Mouse (Mus musculus) CH12.LX (cell line): ENCODE data around the gene Fbl. TPM values are rescaled to one million over a fixed set of nuclear protein-coding genes. Genes with fewer than 3 reads are reported as not detected.

Source experiments
- DNase-seq: peaks from one replicate; pipeline ENCODE4 v3.0.0-alpha.2; 2013; ENCODE audit errors: extremely low read depth
- H3K27ac ChIP-seq: 2 replicates; pipeline ENCODE4 v1.5.1; 2012; ENCODE audit warnings: low read depth, mild to moderate bottlenecking, control low read depth, moderate library complexity; ENCODE audit not compliant: insufficient read depth
- H3K27me3 ChIP-seq: replicated peaks from 2 replicates; pipeline ENCODE3; 2012; ENCODE audit warnings: inconsistent platforms
- H3K36me3 ChIP-seq, 2 experiments: replicated peaks in 1 of 2; 2 replicates each; pipeline versions ENCODE3 to v1.6.1; 2012; ENCODE audit warnings: inconsistent platforms in 1 of 2, low read length in 1 of 2, mild to moderate bottlenecking in 1 of 2, mixed read lengths in 1 of 2, moderate library complexity in 1 of 2; ENCODE audit not compliant: control insufficient read depth in 1 of 2, insufficient read depth in 1 of 2
- H3K4me1 ChIP-seq, 2 experiments: 2 replicates each; pipeline ENCODE4 v1.6.1; 2012; ENCODE audit warnings: inconsistent platforms in 1 of 2, moderate library complexity in 1 of 2; ENCODE audit not compliant: insufficient read depth in 2 of 2, control insufficient read depth in 1 of 2
- H3K4me2 ChIP-seq: 2 replicates; pipeline ENCODE4 v1.6.1; 2012; ENCODE audit warnings: low read depth, mild to moderate bottlenecking, control low read depth; ENCODE audit not compliant: poor library complexity, insufficient read depth, severe bottlenecking
- H3K4me3 ChIP-seq, 3 experiments: fragments of 150-350 bp in 1 of 3; sonication (generic) in 1 of 3; replicated peaks in 1 of 3; 2 replicates each; pipeline versions ENCODE3 to v1.5.1; 2011 to 2012; ENCODE audit warnings: low read depth in 2 of 3, low read length in 2 of 3, mild to moderate bottlenecking in 2 of 3, moderate library complexity in 2 of 3, control low read depth in 1 of 3, improper control_type of control experiment in 1 of 3, inconsistent platforms in 1 of 3, mixed read lengths in 1 of 3; ENCODE audit not compliant: poor library complexity in 1 of 3
- H3K79me2 ChIP-seq: replicated peaks from 2 replicates; pipeline ENCODE4 v1.6.1; 2012; ENCODE audit warnings: mild to moderate bottlenecking, moderate library complexity; ENCODE audit not compliant: control insufficient read depth, poor library complexity, insufficient read depth, severe bottlenecking; ENCODE audit errors: extremely low read depth
- H3K9ac ChIP-seq: 2 replicates; pipeline ENCODE4 v1.6.1; 2012; ENCODE audit warnings: low read depth, mild to moderate bottlenecking, control low read depth, moderate library complexity; ENCODE audit not compliant: insufficient read depth
- H3K9me3 ChIP-seq: replicated peaks from 2 replicates; pipeline ENCODE3; 2012; ENCODE audit warnings: low read length, inconsistent platforms, mixed read lengths
- CHD1 ChIP-seq: IDR thresholded peaks from 2 replicates; pipeline ENCODE4 v1.6.1; 2012; ENCODE audit warnings: low read depth, low read length, improper control_type of control experiment, inconsistent platforms
- CHD2 ChIP-seq: IDR thresholded peaks from 2 replicates; pipeline ENCODE4 v1.6.1; 2011; ENCODE audit warnings: low read length, improper control_type of control experiment
- CTCF ChIP-seq, 2 experiments: IDR thresholded peaks in 1 of 2; conservative IDR thresholded peaks in 1 of 2; 2 replicates each; pipeline ENCODE4 v1.5.1; 2011 to 2012; ENCODE audit warnings: low read depth in 2 of 2, low read length in 2 of 2, improper control_type of control experiment in 1 of 2, inconsistent platforms in 1 of 2, mild to moderate bottlenecking in 1 of 2, moderate library complexity in 1 of 2
- E2F4 ChIP-seq: IDR thresholded peaks from 2 replicates; pipeline ENCODE4 v1.6.1; 2011; ENCODE audit warnings: low read depth, low read length, improper control_type of control experiment; ENCODE audit not compliant: insufficient replicate concordance
- ELF1 ChIP-seq: IDR thresholded peaks from 2 replicates; pipeline ENCODE4 v1.6.1; 2014; ENCODE audit warnings: low read depth, mild to moderate bottlenecking, inconsistent platforms, low read length, improper control_type of control experiment
- EP300 ChIP-seq: IDR thresholded peaks from 2 replicates; pipeline ENCODE4 v1.6.1; 2011; ENCODE audit warnings: low read length, improper control_type of control experiment
- HCFC1 ChIP-seq: IDR thresholded peaks from 2 replicates; pipeline ENCODE4 v1.6.1; 2012; ENCODE audit warnings: low read depth, mild to moderate bottlenecking, inconsistent platforms, low read length, improper control_type of control experiment
- IRF4 ChIP-seq: IDR thresholded peaks from 2 replicates; pipeline ENCODE4 v1.6.1; 2014; ENCODE audit warnings: low read depth, mild to moderate bottlenecking, inconsistent platforms, low read length, improper control_type of control experiment
- JUND ChIP-seq: conservative IDR thresholded peaks from 2 replicates; pipeline ENCODE4 v1.6.1; 2011; ENCODE audit warnings: low read depth, low read length, improper control_type of control experiment
- KAT2A ChIP-seq: IDR thresholded peaks from 2 replicates; pipeline ENCODE4 v1.6.1; 2012; ENCODE audit warnings: low read length, improper control_type of control experiment, inconsistent platforms; ENCODE audit not compliant: insufficient replicate concordance
- MAFK ChIP-seq: IDR thresholded peaks from 2 replicates; pipeline ENCODE4 v1.6.1; 2011; ENCODE audit warnings: low read length, improper control_type of control experiment; ENCODE audit not compliant: insufficient replicate concordance
- MAX ChIP-seq: IDR thresholded peaks from 2 replicates; pipeline ENCODE4 v1.6.1; 2011; ENCODE audit warnings: low read length, improper control_type of control experiment
- MXI1 ChIP-seq: IDR thresholded peaks from 2 replicates; pipeline ENCODE4 v1.6.1; 2011; ENCODE audit warnings: mild to moderate bottlenecking, low read depth, low read length, improper control_type of control experiment
- MYC ChIP-seq: IDR thresholded peaks from 2 replicates; pipeline ENCODE4 v1.6.1; 2011; ENCODE audit warnings: low read depth, mild to moderate bottlenecking, improper control_type of control experiment, low read length
- NRF1 ChIP-seq: IDR thresholded peaks from 2 replicates; pipeline ENCODE4 v1.6.1; 2014; ENCODE audit warnings: low read depth, mild to moderate bottlenecking, inconsistent platforms, low read length, improper control_type of control experiment, moderate library complexity
- POLR2A ChIP-seq: IDR thresholded peaks from 2 replicates; pipeline ENCODE4 v1.6.1; 2011; ENCODE audit warnings: low read depth, mild to moderate bottlenecking, improper control_type of control experiment, low read length
- RAD21 ChIP-seq: IDR thresholded peaks from 2 replicates; pipeline ENCODE4 v1.6.1; 2011; ENCODE audit warnings: low read depth, mild to moderate bottlenecking, low read length, improper control_type of control experiment, moderate library complexity
- RCOR1 ChIP-seq: conservative IDR thresholded peaks from 2 replicates; pipeline ENCODE4 v1.6.1; 2012; ENCODE audit warnings: low read depth, mild to moderate bottlenecking, inconsistent platforms, low read length, improper control_type of control experiment
- SIN3A ChIP-seq: IDR thresholded peaks from 2 replicates; pipeline ENCODE4 v1.6.1; 2012; ENCODE audit warnings: low read length, improper control_type of control experiment, inconsistent platforms
- SMC3 ChIP-seq: IDR thresholded peaks from 2 replicates; pipeline ENCODE4 v1.6.1; 2011; ENCODE audit warnings: low read depth, low read length, improper control_type of control experiment
- TBP ChIP-seq: conservative IDR thresholded peaks from 2 replicates; pipeline ENCODE4 v1.6.1; 2011; ENCODE audit warnings: low read depth, low read length, improper control_type of control experiment
- TCF12 ChIP-seq: IDR thresholded peaks from 2 replicates; pipeline ENCODE4 v1.6.1; 2014; ENCODE audit warnings: low read depth, mild to moderate bottlenecking, inconsistent platforms, low read length, improper control_type of control experiment
- USF2 ChIP-seq: conservative IDR thresholded peaks from 2 replicates; pipeline ENCODE4 v1.6.1; 2011; ENCODE audit warnings: low read depth, low read length, improper control_type of control experiment
- ZC3H11A ChIP-seq: IDR thresholded peaks from 2 replicates; pipeline ENCODE4 v1.6.1; 2012; ENCODE audit warnings: low read depth, mild to moderate bottlenecking, inconsistent platforms, low read length, improper control_type of control experiment
- ZKSCAN1 ChIP-seq: IDR thresholded peaks from 2 replicates; pipeline ENCODE4 v1.6.1; 2012; ENCODE audit warnings: low read depth, inconsistent platforms, low read length, improper control_type of control experiment, borderline replicate concordance
- ZMIZ1 ChIP-seq: IDR thresholded peaks from 2 replicates; pipeline ENCODE4 v1.6.1; 2012; ENCODE audit warnings: low read depth, mild to moderate bottlenecking, inconsistent platforms, low read length, improper control_type of control experiment
- ZNF384 ChIP-seq: IDR thresholded peaks from 2 replicates; pipeline ENCODE4 v1.6.1; 2012; ENCODE audit warnings: low read depth, low read length, improper control_type of control experiment, inconsistent platforms
- dilution Hi-C: fragments of 300-500 bp; cut with MboI; formaldehyde crosslinking; loops from 2 replicates; pipeline ENCODE4 v1.14.3; 2020; ENCODE audit warnings: low sequenced_read_pairs; ENCODE audit not compliant: extremely low pct_unique_long_range_greater_than_20kb, extremely low pct_ligation_motif_present
- in situ Hi-C: fragments of 300-500 bp; cut with MboI; formaldehyde crosslinking; loops from 3 replicates; pipeline ENCODE4 v1.14.3; 2019; ENCODE audit warnings: low sequenced_read_pairs, low pct_ligation_motif_present, low pct_unique_long_range_greater_than_20kb, mixed read lengths
- polyA plus RNA-seq: library from polyadenylated mRNA; unstranded; fragments of >175 nt; gene quantifications from 2 replicates; pipeline ENCODE4 v1.2.1, GENCODE M21; 2012; ENCODE audit warnings: low read depth; ENCODE audit not compliant: insufficient read length
- total RNA-seq, 2 experiments: library from RNA; depleted of rRNA; stranded (reverse); fragments of 300-350 nt in 1 of 2; fragments of >200 nt in 1 of 2; gene quantifications; 2 replicates each; pipeline ENCODE4 v1.2.3; 2012 to 2014

Fbl gene
- total and polyA plus RNA-seq, 3 experiments: 151 to 426 (median 180) TPM

DNA sequence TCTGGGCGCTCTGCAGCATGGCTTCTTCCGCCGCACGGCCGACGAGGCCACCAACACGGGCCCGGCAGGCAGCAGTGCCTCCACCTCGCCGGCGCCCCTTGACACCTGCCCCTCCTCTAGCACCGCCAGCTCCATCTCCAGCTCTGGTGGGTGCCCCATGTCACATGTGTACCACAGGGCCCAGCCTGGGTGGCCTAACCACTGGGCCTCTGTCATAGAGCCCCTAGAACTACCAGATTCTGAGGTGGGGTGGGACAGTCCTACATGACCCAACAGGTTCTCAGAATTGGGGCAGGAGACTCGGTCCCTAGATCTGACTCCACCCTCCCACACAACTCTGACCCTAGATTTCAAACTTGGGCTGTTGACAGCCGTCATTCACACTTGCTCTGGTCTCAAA, 16.4 kb downstream of the Fbl start:
- DNase-seq: no peak
- dilution Hi-C loops: no loop called here
- in situ Hi-C loops: no loop called here
- Histone ChIP-seq H3K27me3 (no peaks in the 10 kb centered on the region), H3K4me3 (no peak overlapping the region), H3K36me3 (peaks cover 86 to 99% of the 10 kb centered on the region in 2 experiments), H3K4me1 (peaks cover 1 to 4% of the 10 kb centered on the region in 2 experiments; a peak in 2 of 4 replicates), H3K9ac (no peak overlapping the region), H3K9me3 (no peaks in the 10 kb centered on the region), H3K27ac (no peak overlapping the region), H3K79me2 (no peaks in the 10 kb centered on the region), H3K4me2 (no peak overlapping the region)
- no peak for TF ChIP-seq MAX
- TF ChIP-seq CHD2: no peak
- TF ChIP-seq TBP: no peak
- no peak for TF ChIP-seq MAFK
- no peak for TF ChIP-seq MYC
- TF ChIP-seq USF2: no peak
- TF ChIP-seq SMC3: no peak
- no peak for TF ChIP-seq HCFC1
- no peak for TF ChIP-seq IRF4
- TF ChIP-seq RCOR1: no peak
- TF ChIP-seq MXI1: no peak
- TF ChIP-seq EP300: no peak
- no peak for TF ChIP-seq SIN3A
- no peak for TF ChIP-seq JUND

DNA sequence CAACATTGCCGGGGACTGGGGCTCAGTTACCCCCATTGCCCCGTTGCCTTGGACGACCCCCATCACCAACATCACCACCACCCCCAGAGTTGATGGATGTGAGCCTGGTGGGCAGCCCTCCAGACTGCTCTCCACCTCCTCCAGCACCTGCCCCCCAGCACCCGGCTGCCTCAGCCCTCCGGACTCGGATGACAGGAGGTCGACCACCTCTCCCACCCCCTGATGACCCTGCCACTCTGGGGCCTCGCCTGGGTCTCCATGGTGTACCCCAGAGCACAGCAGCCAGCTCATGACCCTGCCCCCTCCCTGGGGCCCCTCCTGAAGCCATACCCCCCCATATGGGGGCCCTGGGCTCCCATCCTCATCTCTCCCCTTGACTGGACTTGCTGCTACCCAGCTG, 17.1 kb downstream of the Fbl start:
- H3K79me2 ChIP-seq: no peaks in the 10 kb centered on the region
- no peak overlapping the region for H3K4me2 ChIP-seq
- H3K36me3 ChIP-seq: peaks cover 80 to 99% of the 10 kb centered on the region in 2 experiments
- peaks cover 6 to 11% of the 10 kb centered on the region in 2 experiments; a peak in 2 of 4 replicates for H3K4me1 ChIP-seq
- no peak overlapping the region for H3K27ac ChIP-seq
- TF ChIP-seq CHD1: no peak
- TF ChIP-seq POLR2A: no peak
- no peak for TF ChIP-seq KAT2A
- no peak for TF ChIP-seq RCOR1
- no peak for TF ChIP-seq ZMIZ1
- no peak for TF ChIP-seq TBP
- TF ChIP-seq SMC3: no peak
- TF ChIP-seq RAD21: no peak
- no peak for TF ChIP-seq MAFK
- TF ChIP-seq MYC: no peak
- no peak for TF ChIP-seq ZC3H11A
- no peak for TF ChIP-seq ZNF384
- no peak for TF ChIP-seq HCFC1
- TF ChIP-seq ZKSCAN1: no peak
- TF ChIP-seq TCF12: no peak
- no peak for TF ChIP-seq E2F4
- TF ChIP-seq MXI1: no peak
- no peak for TF ChIP-seq CTCF (conservative IDR thresholded peaks at IDR 0.05 in 1 of 2, IDR thresholded peaks at IDR 0.05 in 1 of 2; ENCODE audit: low read depth in 2 of 2, low read length in 2 of 2)
- TF ChIP-seq ELF1: no peak
- no peak for TF ChIP-seq NRF1
- DNase-seq: no peak
- H3K9ac ChIP-seq: no peak overlapping the region
- no peaks in the 10 kb centered on the region for H3K9me3 ChIP-seq
- H3K4me3 ChIP-seq: no peak overlapping the region
- in situ Hi-C loops: no loop called here
- dilution Hi-C loops: no loop called here
- no peaks in the 10 kb centered on the region for H3K27me3 ChIP-seq
